Mouse (Mus musculus) lung, postnatal 0 days (tissue): ENCODE measurements around the gene App.
A peak's percentile ranks its signal among the peaks of the same experiment; 100 is the strongest.

ENCODE experiments used
- CTCF ChIP-seq: IDR thresholded peaks from 2 replicates; pipeline ENCODE4 v1.5.1; 2016; ENCODE audit warnings: antibody characterized with exemption, mild to moderate bottlenecking
- EP300 ChIP-seq: IDR thresholded peaks from 2 replicates; pipeline ENCODE4 v1.6.1; 2016; ENCODE audit warnings: antibody characterized with exemption, mild to moderate bottlenecking, control low read depth

DNA sequence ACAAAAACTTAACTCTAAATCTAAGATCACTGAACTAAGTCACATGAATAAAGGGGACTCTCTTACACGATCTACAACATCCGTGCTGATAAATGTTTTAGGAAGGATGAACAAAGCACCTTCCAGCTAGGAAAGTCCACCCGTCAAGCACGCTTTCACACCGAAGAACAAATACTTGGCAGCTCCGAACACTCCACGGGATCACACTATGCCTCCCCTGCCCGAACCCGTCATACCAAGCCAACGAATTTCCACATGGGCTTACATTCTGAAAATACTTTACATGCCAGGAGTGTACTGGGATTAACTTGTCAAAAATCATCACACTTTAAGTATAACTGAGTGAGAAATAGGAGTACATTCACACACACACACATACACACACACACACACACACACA, 17.7 kb downstream of the App start:
- no peak for TF ChIP-seq CTCF
- TF ChIP-seq EP300 = peak; percentile 74
